Mouse (Mus musculus) hindbrain, embryonic 13.5 days (tissue): ENCODE measurements around the gene Heg1. TPM values are rescaled to one million over a fixed set of nuclear protein-coding genes. Genes with fewer than 3 reads are reported as not detected.

Source experiments
- ATAC-seq: fragments of 200-750 bp; cut with Nextera tagmentation; 2 replicates; pipeline ENCODE4 v1.8.0; 2017; ENCODE audit warnings: moderate TSS enrichment; ENCODE audit not compliant: low FRiP score
- H3K27ac ChIP-seq: fragments of 300-500 bp; sonication (generic); 2 replicates; pipeline ENCODE4 v1.5.1; 2015; ENCODE audit warnings: inconsistent platforms, mild to moderate bottlenecking, moderate library complexity
- H3K27me3 ChIP-seq: fragments of 300-500 bp; sonication (generic); 2 replicates; pipeline ENCODE4 v1.6.1; 2015; ENCODE audit warnings: mild to moderate bottlenecking, inconsistent platforms
- H3K36me3 ChIP-seq: fragments of 300-500 bp; sonication (generic); 2 replicates; pipeline ENCODE4 v1.6.1; 2015; ENCODE audit warnings: mild to moderate bottlenecking, inconsistent platforms
- H3K4me1 ChIP-seq: fragments of 300-500 bp; sonication (generic); replicated peaks from 2 replicates; pipeline ENCODE4 v1.6.1; 2015; ENCODE audit warnings: inconsistent platforms
- H3K4me2 ChIP-seq: fragments of 300-500 bp; sonication (generic); 2 replicates; pipeline ENCODE4 v1.6.1; 2015; ENCODE audit warnings: inconsistent platforms, mild to moderate bottlenecking, moderate library complexity
- H3K4me3 ChIP-seq: fragments of 300-500 bp; sonication (generic); 2 replicates; pipeline ENCODE4 v1.5.1; 2015; ENCODE audit warnings: mild to moderate bottlenecking, inconsistent platforms
- H3K9ac ChIP-seq: fragments of 300-500 bp; sonication (generic); 2 replicates; pipeline ENCODE4 v1.6.1; 2015; ENCODE audit warnings: mild to moderate bottlenecking, inconsistent platforms
- H3K9me3 ChIP-seq: fragments of 300-500 bp; sonication (generic); 2 replicates; pipeline ENCODE4 v1.6.1; 2016; ENCODE audit warnings: inconsistent platforms
- WGBS: fragments of 180-500 bp; shearing (Covaris S2); methylation state at CpG from one replicate; pipeline ENCODE4 v1.1.7; 2015; 5-methylcytosine and 5-hydroxymethylcytosine counted together
- polyA plus RNA-seq: library from polyadenylated mRNA; unstranded; fragments of >200 nt; fragmentation: Nextera tagmentation; extraction: Ambion mirVana; gene quantifications from 2 replicates; pipeline ENCODE4 v1.2.1, GENCODE M21; 2015

Heg1 gene
- 10.2 and 10.6 TPM in 2 replicates for polyA plus RNA-seq

GRCm38 (mm10) chr16:33684162-33684702 lies at the start of gene Heg1:
Gene Heg1, plus strand, starts transcription at chr16:33684370.
- no peaks in the 10 kb centered on the region for H3K36me3 ChIP-seq
- peak within 1 kb of the TSS; percentile 76 for H3K27ac ChIP-seq
- H3K4me3 ChIP-seq, result peak within 1 kb of the TSS; percentile 78
- no peaks in the 10 kb centered on the region for H3K27me3 ChIP-seq
- H3K4me1 ChIP-seq, result peaks cover 45% of the 10 kb centered on the region
- H3K9ac ChIP-seq, result peak within 1 kb of the TSS; percentile 94
- WGBS, result under 1% methylated on average over 45 of the region's 57 CpGs
- peak; percentile 71 for ATAC-seq
- peak within 1 kb of the TSS; percentile 96 for H3K4me2 ChIP-seq
- H3K9me3 ChIP-seq, result no peaks in the 10 kb centered on the region

DNA sequence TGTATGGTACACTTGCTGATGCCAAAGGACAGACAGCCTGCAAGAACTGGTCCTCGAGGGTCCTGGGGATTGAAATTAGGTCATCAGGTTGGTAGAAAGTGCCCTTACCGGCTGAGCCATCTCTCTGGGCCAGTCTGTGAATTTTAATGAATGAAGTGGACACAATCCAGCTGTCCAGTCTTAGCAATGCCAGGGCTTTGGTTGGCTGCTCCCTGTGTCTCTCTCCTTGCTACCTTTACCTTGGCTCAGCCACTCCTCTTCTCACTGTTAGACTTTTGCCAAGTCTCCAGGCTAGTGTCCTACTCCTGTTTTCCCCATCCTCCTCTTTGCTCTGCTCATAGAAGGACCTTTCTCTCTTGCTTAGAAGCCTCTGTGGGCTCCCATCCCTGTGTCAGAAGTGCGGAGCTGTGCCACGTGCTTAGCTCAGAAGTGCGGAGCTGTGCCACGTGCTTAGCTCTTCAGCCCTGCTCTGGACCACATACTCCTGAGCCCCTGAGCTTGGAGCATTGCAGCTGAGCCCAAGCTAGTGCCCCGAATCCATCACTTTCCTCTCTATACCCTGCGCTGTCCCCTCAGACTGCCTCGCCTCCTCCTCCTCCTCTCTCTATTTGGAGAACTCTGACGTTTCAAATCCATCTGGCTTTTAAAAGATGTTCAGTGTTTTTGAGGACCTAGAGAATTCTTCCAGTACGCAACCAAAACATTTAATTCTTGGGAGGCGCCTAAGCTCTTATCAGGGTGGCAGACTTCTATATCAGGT lies 48.2 kb upstream of the Heg1 start:
- H3K27me3 ChIP-seq, result no peaks in the 10 kb centered on the region
- no peak overlapping the region for H3K4me2 ChIP-seq
- no peak overlapping the region for H3K9ac ChIP-seq
- H3K36me3 ChIP-seq, result no peaks in the 10 kb centered on the region
- no peak overlapping the region for H3K4me3 ChIP-seq
- H3K4me1 ChIP-seq, result no peaks in the 10 kb centered on the region
- WGBS, result 85% methylated on average over 12 of the region's 12 CpGs
- ATAC-seq, result no peak
- no peak overlapping the region for H3K27ac ChIP-seq
- H3K9me3 ChIP-seq, result no peaks in the 10 kb centered on the region

- no peaks in the 10 kb centered on the region for H3K9me3 ChIP-seq
- H3K36me3 ChIP-seq, result no peaks in the 10 kb centered on the region
- H3K4me3 ChIP-seq, result no peak overlapping the region
- H3K4me2 ChIP-seq, result no peak overlapping the region
- no peaks in the 10 kb centered on the region for H3K27me3 ChIP-seq
- no peak overlapping the region for H3K27ac ChIP-seq
- no peaks in the 10 kb centered on the region for H3K4me1 ChIP-seq
- no peak overlapping the region for H3K9ac ChIP-seq
- 76% methylated on average over 3 of the region's 3 CpGs for WGBS
- no peak for ATAC-seq
Measured at GRCm38 (mm10) chr16:33641779-33642178, 42.4 kb upstream of the Heg1 start.

- ATAC-seq, result no peak
- WGBS, result 93% methylated on average over 6 of the region's 6 CpGs
- H3K4me1 ChIP-seq, result no peaks in the 10 kb centered on the region
Measured at GRCm38 (mm10) chr16:33653116-33653515, 31.1 kb upstream of the Heg1 start.

GRCm38 (mm10) chr16:33655443-33655842 lies 28.7 kb upstream of the Heg1 start:
- ATAC-seq, result no peak
- Histone ChIP-seq H3K4me3 (no peak overlapping the region), H3K27me3 (no peaks in the 10 kb centered on the region), H3K36me3 (no peaks in the 10 kb centered on the region), H3K4me2 (no peak overlapping the region), H3K27ac (no peak overlapping the region), H3K4me1 (no peaks in the 10 kb centered on the region), H3K9ac (no peak overlapping the region), H3K9me3 (peaks cover 3% of the 10 kb centered on the region; the same call in 1 of the 2 replicates)
- 95% methylated on average over 3 of the region's 3 CpGs for WGBS

More at GRCm38 (mm10) chr16:33653116-33653515, 31.1 kb upstream of the Heg1 start:
- H3K27me3 ChIP-seq, result no peaks in the 10 kb centered on the region
- no peak overlapping the region for H3K9ac ChIP-seq
- H3K27ac ChIP-seq, result no peak overlapping the region
- peaks cover 15% of the 10 kb centered on the region for H3K9me3 ChIP-seq
- H3K36me3 ChIP-seq, result no peaks in the 10 kb centered on the region
- H3K4me2 ChIP-seq, result no peak overlapping the region
- H3K4me3 ChIP-seq, result no peak overlapping the region

DNA sequence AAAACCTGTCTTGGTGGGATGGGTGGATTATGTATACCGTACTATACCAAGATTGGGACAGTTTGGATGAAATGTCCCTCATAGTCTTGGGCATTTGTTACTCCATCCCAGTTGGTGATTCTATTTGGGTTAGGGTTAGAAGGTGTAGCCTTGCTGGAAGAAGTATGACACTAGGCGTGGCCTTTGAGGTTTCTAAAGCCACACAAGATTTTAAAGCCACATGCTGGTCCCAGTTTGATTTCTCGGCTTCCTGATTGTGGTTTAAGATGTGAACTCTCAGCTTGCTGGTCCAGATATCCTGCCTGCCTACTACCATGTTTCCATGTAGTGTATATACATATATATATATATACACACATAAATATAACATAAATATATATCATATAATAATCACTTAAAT lies 27.0 kb upstream of the Heg1 start:
- Histone ChIP-seq H3K36me3 (no peaks in the 10 kb centered on the region), H3K9me3 (no peaks in the 10 kb centered on the region), H3K27me3 (no peaks in the 10 kb centered on the region), H3K9ac (no peak overlapping the region), H3K4me3 (no peak overlapping the region), H3K4me2 (no peak overlapping the region), H3K4me1 (no peaks in the 10 kb centered on the region), H3K27ac (no peak overlapping the region)
- no peak for ATAC-seq
- WGBS, result 96% methylated on average over 3 of the region's 3 CpGs

GRCm38 (mm10) chr16:33658121-33658520 lies 26.0 kb upstream of the Heg1 start:
- no peaks in the 10 kb centered on the region for H3K9me3 ChIP-seq
- no peak overlapping the region for H3K27ac ChIP-seq
- no peaks in the 10 kb centered on the region for H3K36me3 ChIP-seq
- ATAC-seq, result no peak
- H3K4me2 ChIP-seq, result no peak overlapping the region
- 100% methylated on average over 3 of the region's 3 CpGs for WGBS
- H3K4me3 ChIP-seq, result no peak overlapping the region
- H3K27me3 ChIP-seq, result no peaks in the 10 kb centered on the region
- H3K4me1 ChIP-seq, result no peaks in the 10 kb centered on the region
- no peak overlapping the region for H3K9ac ChIP-seq

DNA sequence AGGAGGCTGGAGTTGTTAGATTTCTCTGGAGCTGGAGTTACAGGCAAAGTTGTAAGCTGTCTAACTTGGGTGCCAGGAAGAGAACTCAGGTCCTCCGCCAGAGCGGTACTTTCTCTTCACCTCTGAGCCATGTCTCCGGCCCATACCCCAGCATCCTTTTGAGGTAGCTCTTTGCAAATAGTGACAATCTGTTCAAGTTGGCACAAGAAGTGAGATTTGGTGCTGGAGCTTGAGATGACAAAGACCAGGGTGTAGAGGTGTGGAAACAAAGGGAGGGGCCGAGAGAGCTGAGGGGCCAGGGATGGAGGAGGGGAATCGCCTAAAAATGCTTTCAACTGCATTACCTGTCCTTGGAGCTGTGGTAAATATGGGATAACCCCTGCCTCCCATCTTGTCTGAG lies 24.6 kb upstream of the Heg1 start:
- Histone ChIP-seq H3K36me3 (no peaks in the 10 kb centered on the region), H3K4me1 (no peaks in the 10 kb centered on the region), H3K9me3 (no peaks in the 10 kb centered on the region), H3K9ac (no peak overlapping the region), H3K4me3 (no peak overlapping the region), H3K27ac (no peak overlapping the region), H3K4me2 (no peak overlapping the region), H3K27me3 (no peaks in the 10 kb centered on the region)
- WGBS, result 91% methylated on average over 5 of the region's 5 CpGs
- no peak for ATAC-seq

DNA sequence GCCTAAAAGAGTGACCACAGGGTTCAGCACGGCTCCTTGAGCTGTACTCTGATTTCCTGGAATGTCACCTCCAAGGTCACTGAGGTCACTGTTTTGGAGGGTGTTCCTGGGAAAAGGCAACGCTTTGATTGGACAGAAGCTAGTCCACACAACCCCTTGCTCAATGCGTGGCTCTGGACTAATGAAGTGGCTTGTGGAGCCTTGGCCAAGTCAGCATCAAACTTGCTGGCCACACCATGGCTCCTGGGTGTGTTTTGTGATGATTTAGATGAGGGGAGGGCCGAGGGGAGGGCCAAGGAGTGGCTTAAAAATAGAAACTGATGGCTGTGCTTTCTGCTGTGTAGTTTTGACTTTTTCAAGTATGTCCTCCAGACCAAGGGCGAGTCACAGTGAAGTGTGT lies 24.0 kb upstream of the Heg1 start:
- no peak for ATAC-seq
- WGBS, result 74% methylated on average over 5 of the region's 5 CpGs

DNA sequence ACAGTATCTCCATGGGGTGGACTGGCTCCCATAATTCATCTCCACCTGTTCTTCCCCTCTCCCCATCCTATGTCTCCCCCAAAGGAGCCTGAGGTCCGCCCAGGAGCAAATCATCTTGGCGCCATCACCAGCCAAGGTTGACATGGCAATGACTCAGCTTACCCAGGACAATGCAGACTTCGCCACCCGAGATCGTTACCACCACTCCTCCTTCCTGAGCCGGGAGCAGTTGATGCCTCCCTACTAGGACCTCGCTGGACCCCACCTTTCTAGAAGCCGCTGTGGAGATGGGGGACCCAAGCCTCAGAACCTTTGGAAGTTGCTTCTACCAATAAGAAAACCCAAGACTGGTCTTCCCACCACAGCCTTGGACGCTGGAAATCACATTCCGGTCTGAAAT lies 21.3 kb upstream of the Heg1 start:
- Histone ChIP-seq H3K36me3 (no peaks in the 10 kb centered on the region), H3K9ac (no peak overlapping the region), H3K9me3 (no peaks in the 10 kb centered on the region), H3K27me3 (no peaks in the 10 kb centered on the region), H3K27ac (no peak overlapping the region), H3K4me2 (no peak overlapping the region), H3K4me1 (no peaks in the 10 kb centered on the region), H3K4me3 (no peak overlapping the region)
- 95% methylated on average over 10 of the region's 10 CpGs for WGBS
- ATAC-seq, result no peak

More for the DNA sequence above, 24.0 kb upstream of the Heg1 start:
- no peaks in the 10 kb centered on the region for H3K4me1 ChIP-seq
- H3K27ac ChIP-seq, result no peak overlapping the region
- H3K36me3 ChIP-seq, result no peaks in the 10 kb centered on the region
- no peaks in the 10 kb centered on the region for H3K27me3 ChIP-seq
- no peaks in the 10 kb centered on the region for H3K9me3 ChIP-seq
- H3K4me3 ChIP-seq, result no peak overlapping the region
- no peak overlapping the region for H3K4me2 ChIP-seq
- H3K9ac ChIP-seq, result no peak overlapping the region

DNA sequence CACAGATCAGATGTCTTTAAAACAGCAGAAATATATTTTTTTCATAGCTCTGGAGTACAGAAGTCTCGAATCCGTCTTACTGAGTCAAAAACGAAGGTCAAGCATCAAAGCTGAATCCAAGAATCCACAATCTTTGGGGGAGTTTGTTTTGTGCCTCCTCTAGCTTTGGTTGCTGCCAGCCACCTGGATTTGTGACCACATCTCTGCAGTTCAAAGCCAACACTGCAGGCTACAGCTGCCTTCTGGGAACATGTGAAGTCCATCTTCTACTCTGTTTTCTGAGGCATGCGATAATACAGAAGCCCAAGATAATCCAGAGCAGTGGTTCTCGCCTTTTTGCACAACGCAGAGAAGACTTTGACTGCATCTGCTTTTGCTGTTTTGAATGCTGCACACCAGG lies 17.9 kb upstream of the Heg1 start:
- no peak overlapping the region for H3K4me3 ChIP-seq
- no peak for ATAC-seq

DNA sequence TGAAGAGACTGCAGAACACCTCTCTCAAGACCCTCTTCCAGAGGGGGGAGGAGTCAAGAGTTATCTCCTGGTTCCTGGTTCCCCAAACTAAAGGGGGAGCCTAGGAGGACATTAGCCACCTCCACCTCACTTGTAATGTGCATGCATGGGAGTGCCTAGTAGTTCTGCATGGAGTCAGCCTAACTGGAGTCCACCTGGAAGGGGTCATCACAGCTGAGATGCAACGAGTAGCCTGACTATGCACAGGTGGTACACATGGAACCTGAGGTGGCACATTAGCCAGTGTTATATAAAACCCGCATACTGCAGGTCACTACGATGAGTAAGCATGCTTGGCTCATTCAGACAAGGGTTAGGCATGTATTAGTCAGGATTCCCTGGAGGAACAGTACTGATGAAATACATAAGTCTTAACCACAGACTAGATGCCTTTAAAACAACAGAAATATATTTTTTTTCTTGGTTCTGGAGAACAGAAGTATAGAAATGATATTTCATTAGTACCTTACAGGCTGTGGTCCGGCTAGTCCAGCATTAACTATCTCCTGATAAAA lies 17.1 kb upstream of the Heg1 start:
- 96% methylated on average over 4 of the region's 4 CpGs for WGBS
- Histone ChIP-seq H3K27ac (no peak overlapping the region), H3K36me3 (no peaks in the 10 kb centered on the region), H3K27me3 (no peaks in the 10 kb centered on the region), H3K9me3 (no peaks in the 10 kb centered on the region), H3K4me3 (no peak overlapping the region), H3K4me2 (no peak overlapping the region), H3K9ac (no peak overlapping the region), H3K4me1 (no peaks in the 10 kb centered on the region)
- ATAC-seq, result no peak

More for the DNA sequence above, 17.9 kb upstream of the Heg1 start:
- H3K9ac ChIP-seq, result no peak overlapping the region
- H3K9me3 ChIP-seq, result no peaks in the 10 kb centered on the region
- no peak overlapping the region for H3K27ac ChIP-seq
- WGBS, result 93% methylated on average over 6 of the region's 6 CpGs
- H3K4me1 ChIP-seq, result no peaks in the 10 kb centered on the region
- H3K27me3 ChIP-seq, result no peaks in the 10 kb centered on the region
- no peaks in the 10 kb centered on the region for H3K36me3 ChIP-seq
- H3K4me2 ChIP-seq, result no peak overlapping the region

GRCm38 (mm10) chr16:33668448-33668847 lies 15.7 kb upstream of the Heg1 start:
- no peak for ATAC-seq
- no peak overlapping the region for H3K4me3 ChIP-seq
- 91% methylated on average over 2 of the region's 2 CpGs for WGBS

More at GRCm38 (mm10) chr16:33668448-33668847, 15.7 kb upstream of the Heg1 start:
- H3K27ac ChIP-seq, result no peak overlapping the region
- H3K9me3 ChIP-seq, result no peaks in the 10 kb centered on the region
- H3K36me3 ChIP-seq, result no peaks in the 10 kb centered on the region
- H3K4me2 ChIP-seq, result no peak overlapping the region
- H3K4me1 ChIP-seq, result no peaks in the 10 kb centered on the region
- H3K27me3 ChIP-seq, result no peaks in the 10 kb centered on the region
- no peak overlapping the region for H3K9ac ChIP-seq
